Mouse (Mus musculus) embryonic facial prominence, embryonic 13.5 days (tissue): ENCODE data around the gene Cd151. TPM values are rescaled to one million over a fixed set of nuclear protein-coding genes. Genes with fewer than 3 reads are reported as not detected.

Experiments
- ATAC-seq: fragments of 200-750 bp; cut with Nextera tagmentation; 2 replicates; pipeline ENCODE4 v1.8.0; 2017; ENCODE audit warnings: low read depth; ENCODE audit not compliant: insufficient number of reproducible peaks, insufficient read depth, low FRiP score, low TSS enrichment
- H3K27ac ChIP-seq: fragments of 300-500 bp; sonication (generic); 2 replicates; pipeline ENCODE4 v1.5.1; 2015; ENCODE audit warnings: moderate library complexity, mild to moderate bottlenecking, inconsistent platforms
- H3K27me3 ChIP-seq: fragments of 300-500 bp; sonication (generic); 2 replicates; pipeline ENCODE4 v1.6.1; 2015; ENCODE audit warnings: mild to moderate bottlenecking, inconsistent platforms
- H3K36me3 ChIP-seq: fragments of 300-500 bp; sonication (generic); 2 replicates; pipeline ENCODE4 v1.6.1; 2015; ENCODE audit warnings: mild to moderate bottlenecking, inconsistent platforms
- H3K4me1 ChIP-seq: fragments of 300-500 bp; sonication (generic); 2 replicates; pipeline ENCODE4 v1.6.1; 2015; ENCODE audit warnings: inconsistent platforms
- H3K4me2 ChIP-seq: fragments of 300-500 bp; sonication (generic); 2 replicates; pipeline ENCODE4 v1.6.1; 2015; ENCODE audit warnings: moderate library complexity, mild to moderate bottlenecking, inconsistent platforms
- H3K4me3 ChIP-seq: fragments of 300-500 bp; sonication (generic); 2 replicates; pipeline ENCODE4 v1.5.1; 2015; ENCODE audit warnings: mild to moderate bottlenecking, inconsistent platforms
- H3K9ac ChIP-seq: fragments of 300-500 bp; sonication (generic); 2 replicates; pipeline ENCODE4 v1.6.1; 2015; ENCODE audit warnings: mild to moderate bottlenecking, inconsistent platforms
- H3K9me3 ChIP-seq: fragments of 300-500 bp; sonication (generic); 2 replicates; pipeline ENCODE4 v1.6.1; 2016; ENCODE audit warnings: inconsistent platforms
- whole genome bisulfite sequencing: fragments of 180-500 bp; shearing (Covaris S2); methylation state at CpG from one replicate; pipeline ENCODE4 v1.1.7; 2015; ENCODE audit warnings: mixed read lengths; 5-methylcytosine and 5-hydroxymethylcytosine counted together
- polyA plus RNA-seq: library from polyadenylated mRNA; unstranded; fragments of >200 nt; fragmentation: Nextera tagmentation; extraction: Ambion mirVana; gene quantifications from 2 replicates; pipeline ENCODE4 v1.2.1, GENCODE M21; 2015

Gene Cd151
- polyA plus RNA-seq, 1 experiment from 2014 or later: 16.6 TPM

- Histone ChIP-seq H3K4me2 (peak overlapping the region; percentile 75), H3K4me1 (peaks cover 64% of the 10 kb centered on the region), H3K27ac (peak overlapping the region; percentile 84), H3K4me3 (peak overlapping the region; percentile 70), H3K27me3 (peaks cover 24% of the 10 kb centered on the region), H3K9ac (peak overlapping the region; percentile 85), H3K9me3 (no peaks in the 10 kb centered on the region), H3K36me3 (peaks cover 36% of the 10 kb centered on the region)
- no peak for ATAC-seq
- 80% methylated on average over 6 of the region's 6 CpGs for WGBS
Measured at GRCm38 (mm10) chr7:141469352-141469751, 2.2 kb downstream of the Cd151 start.

GRCm38 (mm10) chr7:141469901-141470636, 2.9 kb downstream of the Cd151 start:
- Histone ChIP-seq H3K4me3 (no peak overlapping the region), H3K27ac (no peak overlapping the region), H3K36me3 (peaks cover 36% of the 10 kb centered on the region), H3K4me2 (peak overlapping the region; percentile 75), H3K27me3 (peaks cover 17% of the 10 kb centered on the region), H3K4me1 (peaks cover 58% of the 10 kb centered on the region), H3K9ac (0 out of 2 replicates have a peak overlapping the region, but pooled peaks have one; percentile 85), H3K9me3 (no peaks in the 10 kb centered on the region)
- ATAC-seq: no peak
- 93% methylated on average over 18 of the region's 18 CpGs for WGBS

- Histone ChIP-seq H3K9me3 (no peaks in the 10 kb centered on the region), H3K9ac (no peak overlapping the region), H3K27me3 (peaks cover 12% of the 10 kb centered on the region), H3K4me1 (peaks cover 55% of the 10 kb centered on the region), H3K4me2 (no peak overlapping the region), H3K4me3 (no peak overlapping the region), H3K27ac (no peak overlapping the region), H3K36me3 (peaks cover 36% of the 10 kb centered on the region)
- WGBS: 94% methylated on average over 10 of the region's 10 CpGs
- ATAC-seq: no peak
Measured at GRCm38 (mm10) chr7:141470637-141470944, 3.4 kb downstream of the Cd151 start.

GRCm38 (mm10) chr7:141471236-141471635, 4.0 kb downstream of the Cd151 start:
- Histone ChIP-seq H3K4me2 (no peak overlapping the region), H3K27me3 (peaks cover 5% of the 10 kb centered on the region), H3K36me3 (peaks cover 36% of the 10 kb centered on the region), H3K27ac (no peak overlapping the region), H3K4me3 (no peak overlapping the region), H3K4me1 (peaks cover 56% of the 10 kb centered on the region), H3K9me3 (no peaks in the 10 kb centered on the region), H3K9ac (no peak overlapping the region)
- WGBS: 92% methylated on average over 1 of the region's 1 CpGs
- no peak for ATAC-seq

GRCm38 (mm10) chr7:141472226-141472625, 5.0 kb downstream of the Cd151 start:
- no peak for ATAC-seq
- Histone ChIP-seq H3K9ac (no peak overlapping the region), H3K4me1 (peaks cover 57% of the 10 kb centered on the region), H3K36me3 (peaks cover 36% of the 10 kb centered on the region), H3K27ac (no peak overlapping the region), H3K4me2 (no peak overlapping the region), H3K9me3 (no peaks in the 10 kb centered on the region), H3K27me3 (no peaks in the 10 kb centered on the region), H3K4me3 (no peak overlapping the region)
- 77% methylated on average over 6 of the region's 6 CpGs for WGBS

GRCm38 (mm10) chr7:141472763-141473162, 5.6 kb downstream of the Cd151 start:
- peaks cover 36% of the 10 kb centered on the region for H3K36me3 ChIP-seq
- H3K27ac ChIP-seq: no peak overlapping the region
- no peak for ATAC-seq
- 86% methylated on average over 6 of the region's 6 CpGs for WGBS
- no peak overlapping the region for H3K4me3 ChIP-seq
- H3K4me1 ChIP-seq: peaks cover 63% of the 10 kb centered on the region
- H3K9ac ChIP-seq: peak overlapping the region; percentile 32; the same call in 1 of the 2 replicates
- H3K9me3 ChIP-seq: no peaks in the 10 kb centered on the region
- no peak overlapping the region for H3K4me2 ChIP-seq
- no peaks in the 10 kb centered on the region for H3K27me3 ChIP-seq

GRCm38 (mm10) chr7:141474160-141474559, 7.0 kb downstream of the Cd151 start:
- H3K4me3 ChIP-seq: peak overlapping the region; percentile 78
- no peaks in the 10 kb centered on the region for H3K27me3 ChIP-seq
- peak overlapping the region; percentile 82 for H3K9ac ChIP-seq
- ATAC-seq: no peak
- peaks cover 57% of the 10 kb centered on the region for H3K4me1 ChIP-seq
- WGBS: 10% methylated on average over 5 of the region's 5 CpGs
- no peak overlapping the region for H3K27ac ChIP-seq
- no peaks in the 10 kb centered on the region for H3K9me3 ChIP-seq
- peaks cover 34% of the 10 kb centered on the region for H3K36me3 ChIP-seq
- H3K4me2 ChIP-seq: peak overlapping the region; percentile 86

- under 1% methylated on average over 87 of the region's 87 CpGs for WGBS
- peaks cover 24% of the 10 kb centered on the region for H3K36me3 ChIP-seq
- peak; percentile 74 for ATAC-seq
- peak within 1 kb of the TSS; percentile 82 for H3K9ac ChIP-seq
- peak within 1 kb of the TSS; percentile 86 for H3K4me2 ChIP-seq
- peaks cover 46% of the 10 kb centered on the region for H3K4me1 ChIP-seq
- H3K9me3 ChIP-seq: no peaks in the 10 kb centered on the region
- no peaks in the 10 kb centered on the region; the same call in 1 of the 2 replicates for H3K27me3 ChIP-seq
- peak within 1 kb of the TSS; percentile 78 for H3K4me3 ChIP-seq
- H3K27ac ChIP-seq: peak within 1 kb of the TSS; percentile 90
Measured at GRCm38 (mm10) chr7:141475011-141475804, 8.0 kb downstream of the Cd151 start, which contains the start of the genes Polr2l and Tspan4. TSS of gene Polr2l (minus strand) at chr7:141475132. TSS of gene Tspan4 (plus strand) at chr7:141475240.

- WGBS: 1% methylated on average over 12 of the region's 12 CpGs
Measured at GRCm38 (mm10) chr7:141475805-141476158, 8.6 kb downstream of the Cd151 start.

GRCm38 (mm10) chr7:141476226-141476980, 9.2 kb downstream of the Cd151 start:
- H3K9ac ChIP-seq: peak overlapping the region; percentile 82
- peaks cover 52% of the 10 kb centered on the region for H3K4me1 ChIP-seq
- ATAC-seq: peak; percentile 38; the same call in 1 of the 2 replicates
- peaks cover 12% of the 10 kb centered on the region for H3K36me3 ChIP-seq
- 0% methylated on average over 10 of the region's 17 CpGs for WGBS
- H3K27me3 ChIP-seq: peaks cover 6% of the 10 kb centered on the region
- H3K9me3 ChIP-seq: no peaks in the 10 kb centered on the region
- H3K27ac ChIP-seq: peak overlapping the region; percentile 90
- H3K4me2 ChIP-seq: peak overlapping the region; percentile 86
- H3K4me3 ChIP-seq: peak overlapping the region; percentile 78

More at GRCm38 (mm10) chr7:141475805-141476158, 8.6 kb downstream of the Cd151 start:
- H3K4me1 ChIP-seq: peaks cover 46% of the 10 kb centered on the region
- H3K27ac ChIP-seq: peak overlapping the region; percentile 90
- H3K36me3 ChIP-seq: peaks cover 18% of the 10 kb centered on the region
- H3K4me3 ChIP-seq: peak overlapping the region; percentile 78
- H3K9me3 ChIP-seq: no peaks in the 10 kb centered on the region
- H3K9ac ChIP-seq: peak overlapping the region; percentile 82
- no peaks in the 10 kb centered on the region; the same call in 1 of the 2 replicates for H3K27me3 ChIP-seq
- peak overlapping the region; percentile 86 for H3K4me2 ChIP-seq
- ATAC-seq: no peak

- ATAC-seq: no peak
- peak overlapping the region; percentile 82; the same call in 1 of the 2 replicates for H3K9ac ChIP-seq
Measured at GRCm38 (mm10) chr7:141476981-141477370, 9.8 kb downstream of the Cd151 start.

More at GRCm38 (mm10) chr7:141476981-141477370, 9.8 kb downstream of the Cd151 start:
- Histone ChIP-seq H3K4me2 (peak overlapping the region; percentile 86), H3K4me1 (peaks cover 57% of the 10 kb centered on the region), H3K4me3 (peak overlapping the region; percentile 78), H3K27me3 (peaks cover 12% of the 10 kb centered on the region), H3K27ac (peak overlapping the region; percentile 90), H3K9me3 (no peaks in the 10 kb centered on the region), H3K36me3 (peaks cover 10% of the 10 kb centered on the region)
- WGBS: 14% methylated on average over 7 of the region's 7 CpGs
